Mouse (Mus musculus) kidney, embryonic 15.5 days (tissue): ENCODE measurements at regions not wholly inside any gene's neighbourhood (a gene's known extent, or its start where the extent isn't known, plus 50 kb on each side); places are given as distances from the start of the nearest gene placed in this dataset.
A peak's percentile ranks its signal among the peaks of the same experiment; 100 is the strongest.

Source experiments
- ATAC-seq: fragments of 200-750 bp; cut with Nextera tagmentation; replicated peaks from 2 replicates; pipeline ENCODE4 v1.8.0; 2017; ENCODE audit warnings: moderate TSS enrichment; ENCODE audit not compliant: low FRiP score
- H3K27ac ChIP-seq: fragments of 300-500 bp; sonication (generic); 2 replicates; pipeline ENCODE4 v1.5.1; 2015; ENCODE audit warnings: mild to moderate bottlenecking, inconsistent platforms
- H3K27me3 ChIP-seq: fragments of 300-500 bp; sonication (generic); 2 replicates; pipeline ENCODE4 v1.6.1; 2015; ENCODE audit warnings: inconsistent platforms
- H3K36me3 ChIP-seq: fragments of 300-500 bp; sonication (generic); 2 replicates; pipeline ENCODE4 v1.6.1; 2015; ENCODE audit warnings: inconsistent platforms
- H3K4me1 ChIP-seq: fragments of 300-500 bp; sonication (generic); 2 replicates; pipeline ENCODE4 v1.6.1; 2015; ENCODE audit warnings: inconsistent platforms
- H3K4me2 ChIP-seq: fragments of 300-500 bp; sonication (generic); 2 replicates; pipeline ENCODE4 v1.6.1; 2015; ENCODE audit warnings: moderate library complexity, mild to moderate bottlenecking, inconsistent platforms
- H3K4me3 ChIP-seq: fragments of 300-500 bp; sonication (generic); replicated peaks from 2 replicates; pipeline ENCODE4 v1.5.1; 2015; ENCODE audit warnings: mild to moderate bottlenecking, inconsistent platforms
- H3K9ac ChIP-seq: fragments of 300-500 bp; sonication (generic); 2 replicates; pipeline ENCODE4 v1.6.1; 2015; ENCODE audit warnings: mild to moderate bottlenecking, inconsistent platforms
- H3K9me3 ChIP-seq: fragments of 300-500 bp; sonication (generic); replicated peaks from 2 replicates; pipeline ENCODE4 v1.6.1; 2016; ENCODE audit warnings: inconsistent platforms
- WGBS: fragments of 180-500 bp; shearing (Covaris S2); methylation state at CpG from one replicate; pipeline ENCODE4 v1.1.7; 2015; ENCODE audit warnings: mixed read lengths; 5-methylcytosine and 5-hydroxymethylcytosine counted together

GRCm38 (mm10) chr15:6934564-6934980, 59.8 kb upstream of the Osmr start:
- peak overlapping the region; percentile 82 for H3K27ac ChIP-seq
- H3K27me3 ChIP-seq = no peaks in the 10 kb centered on the region
- H3K4me3 ChIP-seq = no peak overlapping the region
- 24% methylated on average over 4 of the region's 4 CpGs for WGBS
- no peaks in the 10 kb centered on the region for H3K36me3 ChIP-seq
- peak; percentile 98 for ATAC-seq
- peaks cover 11% of the 10 kb centered on the region for H3K4me1 ChIP-seq
- no peak overlapping the region for H3K9ac ChIP-seq
- H3K4me2 ChIP-seq = peak overlapping the region; percentile 31
- H3K9me3 ChIP-seq = no peaks in the 10 kb centered on the region

GRCm38 (mm10) chr15:6941491-6941890, 66.7 kb upstream of the Osmr start:
- Histone ChIP-seq H3K27me3 (no peaks in the 10 kb centered on the region), H3K4me1 (no peaks in the 10 kb centered on the region), H3K9me3 (no peaks in the 10 kb centered on the region), H3K36me3 (no peaks in the 10 kb centered on the region), H3K27ac (no peak overlapping the region), H3K4me2 (no peak overlapping the region), H3K9ac (no peak overlapping the region), H3K4me3 (no peak overlapping the region)
- WGBS = 41% methylated on average over 4 of the region's 4 CpGs
- ATAC-seq = no peak

- no peaks in the 10 kb centered on the region for H3K9me3 ChIP-seq
- H3K27ac ChIP-seq = no peak overlapping the region
- no peak overlapping the region for H3K4me3 ChIP-seq
- no peak for ATAC-seq
- no peaks in the 10 kb centered on the region for H3K4me1 ChIP-seq
- no peak overlapping the region for H3K4me2 ChIP-seq
- H3K9ac ChIP-seq = no peak overlapping the region
- H3K36me3 ChIP-seq = no peaks in the 10 kb centered on the region
- no peaks in the 10 kb centered on the region for H3K27me3 ChIP-seq
- WGBS = 77% methylated on average over 5 of the region's 5 CpGs
Measured at GRCm38 (mm10) chr15:6949236-6949635, 74.5 kb upstream of the Osmr start.

GRCm38 (mm10) chr15:6949686-6950085, 74.9 kb upstream of the Osmr start:
- ATAC-seq = no peak
- WGBS = 74% methylated on average over 1 of the region's 1 CpGs
- Histone ChIP-seq H3K4me2 (no peak overlapping the region), H3K27ac (no peak overlapping the region), H3K27me3 (no peaks in the 10 kb centered on the region), H3K36me3 (no peaks in the 10 kb centered on the region), H3K4me1 (no peaks in the 10 kb centered on the region), H3K9me3 (no peaks in the 10 kb centered on the region), H3K9ac (no peak overlapping the region), H3K4me3 (no peak overlapping the region)

- 87% methylated on average over 8 of the region's 8 CpGs for WGBS
- no peak overlapping the region for H3K27ac ChIP-seq
- no peaks in the 10 kb centered on the region for H3K4me1 ChIP-seq
Measured at GRCm38 (mm10) chr15:6950503-6950902, 75.7 kb upstream of the Osmr start.

GRCm38 (mm10) chr15:6953556-6953955, 78.8 kb upstream of the Osmr start:
- no peak overlapping the region for H3K9ac ChIP-seq
- no peaks in the 10 kb centered on the region for H3K9me3 ChIP-seq
- no peak overlapping the region for H3K4me3 ChIP-seq
- 41% methylated on average over 7 of the region's 7 CpGs for WGBS
- H3K4me1 ChIP-seq = no peaks in the 10 kb centered on the region
- H3K27ac ChIP-seq = no peak overlapping the region
- no peak overlapping the region for H3K4me2 ChIP-seq
- H3K27me3 ChIP-seq = no peaks in the 10 kb centered on the region
- no peaks in the 10 kb centered on the region for H3K36me3 ChIP-seq
- ATAC-seq = no peak

More at GRCm38 (mm10) chr15:6950503-6950902, 75.7 kb upstream of the Osmr start:
- H3K4me3 ChIP-seq = no peak overlapping the region
- no peak for ATAC-seq
- no peaks in the 10 kb centered on the region for H3K27me3 ChIP-seq
- no peaks in the 10 kb centered on the region for H3K36me3 ChIP-seq
- no peak overlapping the region for H3K4me2 ChIP-seq
- H3K9ac ChIP-seq = no peak overlapping the region
- no peaks in the 10 kb centered on the region for H3K9me3 ChIP-seq

GRCm38 (mm10) chr15:6953970-6954791, 79.4 kb upstream of the Osmr start:
- 38% methylated on average over 9 of the region's 9 CpGs for WGBS
- Histone ChIP-seq H3K4me1 (no peaks in the 10 kb centered on the region), H3K27me3 (no peaks in the 10 kb centered on the region), H3K4me2 (no peak overlapping the region), H3K4me3 (no peak overlapping the region), H3K9ac (no peak overlapping the region), H3K27ac (no peak overlapping the region), H3K9me3 (no peaks in the 10 kb centered on the region), H3K36me3 (no peaks in the 10 kb centered on the region)
- ATAC-seq = no peak

- 91% methylated on average over 8 of the region's 8 CpGs for WGBS
- ATAC-seq = no peak
- Histone ChIP-seq H3K9ac (no peak overlapping the region), H3K4me3 (no peak overlapping the region), H3K27me3 (no peaks in the 10 kb centered on the region), H3K4me2 (no peak overlapping the region), H3K27ac (no peak overlapping the region), H3K9me3 (no peaks in the 10 kb centered on the region), H3K36me3 (no peaks in the 10 kb centered on the region), H3K4me1 (no peaks in the 10 kb centered on the region)
Measured at GRCm38 (mm10) chr15:6959911-6960310, 85.1 kb upstream of the Osmr start.

GRCm38 (mm10) chr15:6960753-6961746, 86.3 kb upstream of the Osmr start:
- 66% methylated on average over 11 of the region's 11 CpGs for WGBS
- H3K9ac ChIP-seq = no peak overlapping the region
- no peaks in the 10 kb centered on the region for H3K4me1 ChIP-seq

GRCm38 (mm10) chr15:6964635-6965034, 89.9 kb upstream of the Osmr start:
- no peaks in the 10 kb centered on the region for H3K4me1 ChIP-seq
- H3K36me3 ChIP-seq = no peaks in the 10 kb centered on the region
- no peaks in the 10 kb centered on the region for H3K27me3 ChIP-seq
- 75% methylated on average over 4 of the region's 4 CpGs for WGBS
- no peak for ATAC-seq
- H3K27ac ChIP-seq = no peak overlapping the region
- H3K4me3 ChIP-seq = no peak overlapping the region
- no peaks in the 10 kb centered on the region for H3K9me3 ChIP-seq
- no peak overlapping the region for H3K4me2 ChIP-seq
- no peak overlapping the region for H3K9ac ChIP-seq

More at GRCm38 (mm10) chr15:6960753-6961746, 86.3 kb upstream of the Osmr start:
- Histone ChIP-seq H3K9me3 (no peaks in the 10 kb centered on the region), H3K4me3 (no peak overlapping the region), H3K27ac (no peak overlapping the region), H3K27me3 (no peaks in the 10 kb centered on the region), H3K4me2 (no peak overlapping the region), H3K36me3 (no peaks in the 10 kb centered on the region)
- no peak for ATAC-seq

GRCm38 (mm10) chr15:6965446-6965845, 90.7 kb upstream of the Osmr start:
- H3K9ac ChIP-seq = no peak overlapping the region
- H3K9me3 ChIP-seq = no peaks in the 10 kb centered on the region
- no peaks in the 10 kb centered on the region for H3K27me3 ChIP-seq
- H3K4me3 ChIP-seq = no peak overlapping the region
- H3K4me2 ChIP-seq = no peak overlapping the region
- no peak for ATAC-seq
- 47% methylated on average over 4 of the region's 4 CpGs for WGBS
- no peaks in the 10 kb centered on the region for H3K36me3 ChIP-seq
- no peak overlapping the region for H3K27ac ChIP-seq
- no peaks in the 10 kb centered on the region for H3K4me1 ChIP-seq

- H3K27ac ChIP-seq = no peak overlapping the region
- H3K9ac ChIP-seq = no peak overlapping the region
- H3K9me3 ChIP-seq = no peaks in the 10 kb centered on the region
- no peak overlapping the region for H3K4me3 ChIP-seq
- H3K4me1 ChIP-seq = 0 out of 2 replicates have a peak, but pooled peaks cover 6% of the 10 kb centered on the region
- H3K4me2 ChIP-seq = no peak overlapping the region
- H3K36me3 ChIP-seq = no peaks in the 10 kb centered on the region
- 10% methylated on average over 4 of the region's 4 CpGs for WGBS
- no peak for ATAC-seq
- H3K27me3 ChIP-seq = no peaks in the 10 kb centered on the region
Measured at GRCm38 (mm10) chr15:6974410-6974809, 99.6 kb upstream of the Osmr start.
